Mouse (Mus musculus) embryonic facial prominence, embryonic 14.5 days (tissue): ENCODE results near the gene Ldlrad3. TPM values are rescaled to one million over a fixed set of nuclear protein-coding genes. Genes with fewer than 3 reads are reported as not detected.
A peak's percentile ranks its signal among the peaks of the same experiment; 100 is the strongest.

Experiments
- ATAC-seq: fragments of 200-750 bp; cut with Nextera tagmentation; 2 replicates; pipeline ENCODE4 v1.8.0; 2017; ENCODE audit warnings: low read depth, moderate number of reproducible peaks, moderate TSS enrichment
- DNase-seq: peaks from one replicate; pipeline ENCODE4 v3.0.0-alpha.2; 2015; ENCODE audit warnings: low spot score
- H3K27ac ChIP-seq: fragments of 300-500 bp; sonication (generic); replicated peaks from 2 replicates; pipeline ENCODE4 v1.5.1; 2014; ENCODE audit warnings: low read depth, mild to moderate bottlenecking, low read length, moderate library complexity
- H3K27me3 ChIP-seq: fragments of 300-500 bp; sonication (generic); replicated peaks from 2 replicates; pipeline ENCODE4 v1.6.1; 2014; ENCODE audit warnings: low read length; ENCODE audit not compliant: control insufficient read depth, insufficient read depth
- H3K36me3 ChIP-seq: fragments of 300-500 bp; sonication (generic); 2 replicates; pipeline ENCODE4 v1.6.1; 2014; ENCODE audit warnings: low read length, mixed read lengths; ENCODE audit not compliant: control insufficient read depth, insufficient read depth
- H3K4me1 ChIP-seq: fragments of 300-500 bp; sonication (generic); 2 replicates; pipeline ENCODE4 v1.6.1; 2014; ENCODE audit warnings: antibody characterized with exemption, low read length; ENCODE audit not compliant: control insufficient read depth, insufficient read depth
- H3K4me2 ChIP-seq: fragments of 300-500 bp; sonication (generic); 2 replicates; pipeline ENCODE4 v1.6.1; 2014; ENCODE audit warnings: low read depth, mild to moderate bottlenecking, low read length, moderate library complexity, mixed read lengths
- H3K4me3 ChIP-seq: fragments of 300-500 bp; sonication (generic); 2 replicates; pipeline ENCODE4 v1.5.1; 2014; ENCODE audit warnings: low read depth, mild to moderate bottlenecking, low read length
- H3K9ac ChIP-seq: fragments of 300-500 bp; sonication (generic); 2 replicates; pipeline ENCODE4 v1.6.1; 2014; ENCODE audit warnings: low read depth, mild to moderate bottlenecking, low read length, moderate library complexity, mixed read lengths
- H3K9me3 ChIP-seq: fragments of 300-500 bp; sonication (generic); 2 replicates; pipeline ENCODE4 v1.6.1; 2016; ENCODE audit warnings: low read length; ENCODE audit not compliant: control insufficient read depth
- WGBS: fragments of 180-500 bp; shearing (Covaris S2); extraction: QIAGEN DNeasy Blood & Tissue Kit; methylation state at CpG from one replicate; pipeline ENCODE4 v1.1.7; 2014; 5-methylcytosine and 5-hydroxymethylcytosine counted together
- polyA plus RNA-seq: library from polyadenylated mRNA; unstranded; fragments of >200 nt; fragmentation: Nextera tagmentation; extraction: Ambion mirVana; gene quantifications from 2 replicates; pipeline ENCODE4 v1.2.1, GENCODE M21; 2014

Gene Ldlrad3
- polyA plus RNA-seq, 1 experiment from 2014 or later, result 48.2 TPM

DNA sequence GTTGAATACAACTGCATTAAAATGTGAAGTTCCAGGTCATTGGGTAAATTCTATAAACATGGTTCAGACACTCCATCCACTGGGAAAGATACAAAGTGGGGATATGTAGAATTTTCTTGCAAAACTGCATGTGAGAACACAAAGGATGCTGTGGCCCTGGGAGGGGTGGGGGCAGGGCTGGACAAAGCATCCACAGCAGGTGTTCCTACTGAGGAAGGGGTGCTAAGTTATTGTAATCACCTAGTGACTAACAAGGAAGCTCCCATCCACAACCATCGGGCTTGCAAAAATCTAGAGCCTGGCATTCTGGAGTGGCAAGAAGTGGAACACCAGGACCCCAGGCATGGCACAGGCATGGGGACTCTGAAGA, 64.1 kb downstream of the Ldlrad3 start:
- Histone ChIP-seq H3K9me3 (no peaks in the 10 kb centered on the region), H3K4me1 (peaks cover 62% of the 10 kb centered on the region), H3K27ac (no peak overlapping the region), H3K4me3 (no peak overlapping the region), H3K9ac (no peak overlapping the region), H3K27me3 (no peaks in the 10 kb centered on the region), H3K4me2 (no peak overlapping the region), H3K36me3 (no peaks in the 10 kb centered on the region; the same call in 1 of the 2 replicates)
- DNase-seq (no peak), ATAC-seq (no peak)
- WGBS, result 67% methylated on average over 1 of the region's 1 CpGs

GRCm38 (mm10) chr2:102121440-102122145, 64.6 kb downstream of the Ldlrad3 start:
- Histone ChIP-seq H3K9ac (no peak overlapping the region), H3K4me2 (no peak overlapping the region), H3K27ac (no peak overlapping the region), H3K36me3 (no peaks in the 10 kb centered on the region; the same call in 1 of the 2 replicates), H3K9me3 (no peaks in the 10 kb centered on the region), H3K27me3 (no peaks in the 10 kb centered on the region), H3K4me3 (no peak overlapping the region), H3K4me1 (peaks cover 63% of the 10 kb centered on the region)
- ATAC-seq, result no peak
- DNase-seq, result no peak
- WGBS, result 61% methylated on average over 4 of the region's 4 CpGs

DNA sequence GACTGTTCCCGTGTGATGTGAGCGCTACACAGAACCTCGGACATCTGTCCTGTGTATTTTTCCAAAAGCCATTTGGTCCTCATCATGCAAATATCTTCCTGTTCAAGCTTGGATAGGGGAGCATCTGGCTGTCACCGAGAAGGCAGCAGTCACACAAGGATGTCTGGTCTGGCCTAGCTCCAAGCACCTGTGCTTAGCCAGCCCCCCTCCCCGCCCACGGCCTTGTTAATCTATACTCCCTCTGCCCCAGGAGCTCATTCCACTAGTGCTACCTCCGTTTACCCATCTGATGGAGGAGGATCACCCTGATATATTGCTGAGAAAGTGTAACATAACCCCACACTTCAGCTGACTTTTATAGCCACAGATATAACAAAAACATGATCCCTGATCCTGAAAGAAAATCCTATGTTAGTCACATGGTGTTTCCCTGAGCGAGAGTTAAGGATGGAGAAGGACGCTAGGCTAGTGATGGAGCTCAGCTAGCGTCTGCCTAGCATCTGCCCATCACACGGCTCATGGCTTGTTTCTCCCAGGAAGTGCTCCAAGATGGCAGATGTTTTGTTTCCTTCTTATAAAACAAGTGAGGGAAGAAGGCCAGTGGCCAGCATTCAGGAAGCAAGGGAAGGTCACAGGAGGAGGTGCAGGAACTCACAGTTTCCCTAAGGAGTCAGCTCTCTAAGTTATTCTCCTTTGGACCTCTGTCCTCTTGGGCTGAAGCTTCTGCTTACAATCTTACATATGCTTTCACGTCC, 66.3 kb downstream of the Ldlrad3 start:
- ATAC-seq, result peak; percentile 31
- no peaks in the 10 kb centered on the region for H3K9me3 ChIP-seq
- no peaks in the 10 kb centered on the region for H3K27me3 ChIP-seq
- WGBS, result 35% methylated on average over 12 of the region's 12 CpGs
- peaks cover 66% of the 10 kb centered on the region for H3K4me1 ChIP-seq
- H3K27ac ChIP-seq, result peak overlapping the region; percentile 63; the same call in 1 of the 2 replicates
- no peak overlapping the region for H3K9ac ChIP-seq
- H3K4me3 ChIP-seq, result no peak overlapping the region
- DNase-seq, result peak; percentile 80
- peak overlapping the region; percentile 40; the same call in 1 of the 2 replicates for H3K4me2 ChIP-seq
- H3K36me3 ChIP-seq, result no peaks in the 10 kb centered on the region; the same call in 1 of the 2 replicates

DNA sequence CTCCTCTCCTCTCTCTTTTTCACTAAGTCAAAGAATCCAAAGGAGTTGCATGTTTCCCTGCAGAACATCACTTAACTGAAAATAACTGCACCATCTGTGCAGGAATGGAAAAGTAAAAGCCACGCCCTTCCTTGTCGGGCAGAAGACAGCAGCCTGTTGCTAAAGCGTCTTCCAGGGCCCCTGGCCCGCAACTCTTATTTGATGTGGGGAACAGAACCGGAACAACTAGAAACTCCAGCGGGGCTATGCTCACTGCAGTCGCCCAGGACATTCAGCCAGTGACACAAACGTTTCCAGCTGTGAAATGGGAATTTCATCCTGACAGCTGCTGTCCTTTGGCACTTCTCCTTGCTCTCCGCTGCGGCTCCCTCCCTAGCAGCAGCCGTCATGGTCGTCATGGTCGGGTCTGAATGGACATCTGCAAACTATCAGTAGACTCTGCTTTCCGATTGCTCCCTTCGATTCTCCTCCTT, 67.2 kb downstream of the Ldlrad3 start:
- Histone ChIP-seq H3K9me3 (no peaks in the 10 kb centered on the region), H3K36me3 (no peaks in the 10 kb centered on the region; the same call in 1 of the 2 replicates), H3K4me1 (peaks cover 71% of the 10 kb centered on the region), H3K9ac (no peak overlapping the region), H3K4me2 (peak overlapping the region; percentile 40), H3K27me3 (no peaks in the 10 kb centered on the region), H3K4me3 (no peak overlapping the region), H3K27ac (peak overlapping the region; percentile 63)
- DNase-seq (peak; percentile 81), ATAC-seq (peak; percentile 42; the same call in 1 of the 2 replicates)
- WGBS, result 12% methylated on average over 15 of the region's 15 CpGs

DNA sequence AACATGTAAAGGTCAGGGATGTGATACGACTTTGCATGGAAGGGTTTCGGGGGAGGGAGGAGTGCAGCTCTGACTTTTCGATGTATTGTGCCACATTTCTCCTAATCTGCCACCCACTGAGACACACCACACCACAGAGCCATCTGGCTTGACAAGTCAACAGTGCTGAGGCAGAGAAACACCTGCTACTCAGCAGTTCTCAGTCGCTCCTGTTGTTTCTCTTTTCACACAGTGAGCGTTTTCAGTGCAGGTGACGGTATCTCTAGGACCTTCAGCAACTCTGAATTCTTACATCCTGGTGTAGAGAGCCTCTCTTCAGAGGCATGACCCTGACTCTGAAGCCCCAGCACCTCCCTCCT, 68.8 kb downstream of the Ldlrad3 start:
- no peaks in the 10 kb centered on the region for H3K36me3 ChIP-seq
- ATAC-seq, result no peak
- H3K27me3 ChIP-seq, result no peaks in the 10 kb centered on the region
- no peak overlapping the region for H3K4me2 ChIP-seq
- H3K27ac ChIP-seq, result peak overlapping the region; percentile 36; the same call in 1 of the 2 replicates
- no peaks in the 10 kb centered on the region for H3K9me3 ChIP-seq
- 46% methylated on average over 6 of the region's 6 CpGs for WGBS
- no peak for DNase-seq
- H3K4me3 ChIP-seq, result no peak overlapping the region
- peaks cover 78% of the 10 kb centered on the region for H3K4me1 ChIP-seq
- H3K9ac ChIP-seq, result no peak overlapping the region

GRCm38 (mm10) chr2:102116521-102117401, 69.4 kb downstream of the Ldlrad3 start:
- no peaks in the 10 kb centered on the region for H3K9me3 ChIP-seq
- H3K4me1 ChIP-seq, result peaks cover 71% of the 10 kb centered on the region
- H3K27ac ChIP-seq, result peak overlapping the region; percentile 36; the same call in 1 of the 2 replicates
- DNase-seq (peak; percentile 73), ATAC-seq (peak; percentile 53)
- H3K27me3 ChIP-seq, result no peaks in the 10 kb centered on the region
- H3K4me3 ChIP-seq, result no peak overlapping the region
- no peaks in the 10 kb centered on the region for H3K36me3 ChIP-seq
- 29% methylated on average over 9 of the region's 9 CpGs for WGBS
- H3K9ac ChIP-seq, result no peak overlapping the region
- no peak overlapping the region for H3K4me2 ChIP-seq

- H3K9ac ChIP-seq, result 0 out of 2 replicates have a peak overlapping the region, but pooled peaks have one; percentile 11
- ATAC-seq (no peak), DNase-seq (no peak)
- H3K4me2 ChIP-seq, result no peak overlapping the region
- H3K36me3 ChIP-seq, result 0 out of 2 replicates have a peak, but pooled peaks cover 9% of the 10 kb centered on the region
- H3K4me1 ChIP-seq, result peaks cover 46% of the 10 kb centered on the region
- H3K27ac ChIP-seq, result no peak overlapping the region
- no peaks in the 10 kb centered on the region for H3K9me3 ChIP-seq
- WGBS, result 86% methylated on average over 3 of the region's 3 CpGs
- H3K27me3 ChIP-seq, result no peaks in the 10 kb centered on the region
- H3K4me3 ChIP-seq, result no peak overlapping the region
Observed at GRCm38 (mm10) chr2:102113801-102114200, 72.4 kb downstream of the Ldlrad3 start.

- no peaks in the 10 kb centered on the region for H3K27me3 ChIP-seq
- no peak overlapping the region for H3K4me2 ChIP-seq
- ATAC-seq (no peak), DNase-seq (no peak)
- H3K36me3 ChIP-seq, result 0 out of 2 replicates have a peak, but pooled peaks cover 9% of the 10 kb centered on the region
- H3K9ac ChIP-seq, result 0 out of 2 replicates have a peak overlapping the region, but pooled peaks have one; percentile 11
- no peak overlapping the region for H3K27ac ChIP-seq
- H3K4me1 ChIP-seq, result peaks cover 41% of the 10 kb centered on the region
- 76% methylated on average over 12 of the region's 12 CpGs for WGBS
- no peaks in the 10 kb centered on the region for H3K9me3 ChIP-seq
- no peak overlapping the region for H3K4me3 ChIP-seq
Observed at GRCm38 (mm10) chr2:102113323-102113722, 72.9 kb downstream of the Ldlrad3 start.
